In genomic region chr2:146511401-146511865, GRCm38 (mm10) we compare ENCODE assay signal across 8 mouse cellular contexts. TPM values are rescaled to one million over a fixed set of nuclear protein-coding genes. Genes with fewer than 3 reads are reported as not detected.
DNase-seq lines count a peak whose midpoint lies in the region; ATAC-seq and TF ChIP-seq lines count a peak whose summit lies in the region.

No protein-coding gene starts in this region.

- ATAC-seq in intestine, embryonic 14.5 days (replicated peaks; ENCODE audit: low FRiP score, low TSS enrichment, low read depth), result no peak; the same call in 1 of the 2 replicates
- ATAC-seq in midbrain, embryonic 15.5 days (replicated peaks), result peak; percentile 54; the same call in 1 of the 2 replicates

- H3K4me2 ChIP-seq in intestine, embryonic 14.5 days (ENCODE audit: low read length), result peak overlapping the region; percentile 70
- peak overlapping the region; percentile 69 for H3K4me2 ChIP-seq in midbrain, embryonic 15.5 days

- H3K27me3 ChIP-seq in heart, adult 2 months (ENCODE audit: control insufficient read depth, insufficient read depth, low read length), result no peaks in the 10 kb centered on the region
- no peaks in the 10 kb centered on the region for H3K27me3 ChIP-seq in intestine, embryonic 14.5 days (replicated peaks; ENCODE audit: control insufficient read depth, insufficient read depth, low read length)
- no peaks in the 10 kb centered on the region for H3K27me3 ChIP-seq in midbrain, embryonic 15.5 days (replicated peaks)

- H3K4me1 ChIP-seq in heart, adult 2 months (ENCODE audit: control insufficient read depth, insufficient read depth, low read length), result peaks cover 5% of the 10 kb centered on the region
- peaks cover 4% of the 10 kb centered on the region; the same call in 1 of the 2 replicates for H3K4me1 ChIP-seq in cortical plate, adult 2 months (ENCODE audit: control insufficient read depth, insufficient read depth, low read length)
- H3K4me1 ChIP-seq in intestine, embryonic 14.5 days (replicated peaks; ENCODE audit: control insufficient read depth, insufficient read depth, low read length), result peaks cover 5% of the 10 kb centered on the region
- H3K4me1 ChIP-seq in midbrain, embryonic 15.5 days, result peaks cover 15% of the 10 kb centered on the region

- peaks cover 1% of the 10 kb centered on the region; the same call in 1 of the 2 replicates for H3K79me2 ChIP-seq in heart, adult 2 months (replicated peaks; ENCODE audit: control insufficient read depth, insufficient read depth, low read length)

- intact Hi-C loops in heart, adult 2 months (cut with DNase I), result loop anchor here (5.0 to 10.0 kb wide), 2 partner anchors 66 to 1967 kb away; no protein-coding TSS in a partner anchor

- 0% methylated on average over 21 of the region's 22 CpGs for WGBS in heart, adult 2 months
- WGBS in intestine, embryonic 14.5 days, result under 1% methylated on average over 22 of the region's 22 CpGs
- 0% methylated on average over 21 of the region's 22 CpGs for WGBS in midbrain, embryonic 15.5 days

- H3K27ac ChIP-seq in heart, adult 2 months, result peak overlapping the region; percentile 96
- H3K27ac ChIP-seq in cortical plate, adult 2 months (ENCODE audit: insufficient read depth, low read length), result peak overlapping the region; percentile 30; the same call in 1 of the 2 replicates
- H3K27ac ChIP-seq in intestine, embryonic 14.5 days (ENCODE audit: low read depth), result no peak overlapping the region
- H3K27ac ChIP-seq in midbrain, embryonic 15.5 days, result peak overlapping the region; percentile 64

- H3K9ac ChIP-seq in heart, adult 2 months (ENCODE audit: low read depth, low read length), result peak overlapping the region; percentile 90
- H3K9ac ChIP-seq in intestine, embryonic 14.5 days (ENCODE audit: low read length), result peak overlapping the region; percentile 81
- peak overlapping the region; percentile 83 for H3K9ac ChIP-seq in midbrain, embryonic 15.5 days

- peaks cover 4% of the 10 kb centered on the region for H3K36me3 ChIP-seq in heart, adult 2 months (ENCODE audit: control insufficient read depth, insufficient read depth, low read length)
- H3K36me3 ChIP-seq in intestine, embryonic 14.5 days (ENCODE audit: control insufficient read depth, insufficient read depth, low read length), result no peaks in the 10 kb centered on the region
- H3K36me3 ChIP-seq in midbrain, embryonic 15.5 days (replicated peaks), result no peaks in the 10 kb centered on the region

- TF ChIP-seq EP300 in heart, adult 2 months (IDR thresholded peaks at IDR 0.05; ENCODE audit: insufficient read depth, low read depth, low read length), result no peak

- TF ChIP-seq CTCF in heart, adult 2 months (IDR thresholded peaks at IDR 0.05), result no peak
- TF ChIP-seq CTCF in cortical plate, adult 2 months (IDR thresholded peaks at IDR 0.05; ENCODE audit: extremely low read depth, insufficient read depth, low read length), result no peak

- peak overlapping the region; percentile 98 for H3K4me3 ChIP-seq in heart, adult 2 months
- peak overlapping the region; percentile 74 for H3K4me3 ChIP-seq in cortical plate, adult 2 months (ENCODE audit: insufficient read depth, low read length)
- H3K4me3 ChIP-seq in intestine, embryonic 14.5 days (ENCODE audit: low read depth, low read length), result peak overlapping the region; percentile 81
- H3K4me3 ChIP-seq in midbrain, embryonic 15.5 days, result peak overlapping the region; percentile 72

- TF ChIP-seq POLR2A in heart, adult 2 months (IDR thresholded peaks at IDR 0.05; ENCODE audit: insufficient read depth, low read depth, low read length), result no peak
- no peak for TF ChIP-seq POLR2A in cortical plate, adult 2 months (IDR thresholded peaks at IDR 0.05; ENCODE audit: extremely low read depth, insufficient read depth, low read length)

- no peak for DNase-seq in heart, adult 2 months
- no peak for DNase-seq in heart, adult 9 months (ENCODE audit: low spot score in 2 of 2)
- peak; percentile 63 for DNase-seq in 416B (ENCODE audit: low read depth)
- no peak for DNase-seq in intestine, embryonic 14.5 days (ENCODE audit: low spot score)
- DNase-seq in thymus, adult 18-20 months, result no peak
- no peak for DNase-seq in layer of hippocampus, postnatal 25 days (ENCODE audit: extremely low spot score in 1 of 2, low spot score in 1 of 2)

- no peaks in the 10 kb centered on the region for H3K9me3 ChIP-seq in intestine, embryonic 14.5 days (ENCODE audit: control insufficient read depth, low read length)
- no peaks in the 10 kb centered on the region for H3K9me3 ChIP-seq in midbrain, embryonic 15.5 days

RNA-seq across cellular contexts. Expression of gene Ralgapa2, which starts 0.7 kb away (rescaled TPM):
- 10 to 100 TPM; 36.7 to 41.3 TPM for total RNA-seq in heart, adult 2 months (2021)
- 14.5 and 25.3 TPM in 2 replicates for polyA plus RNA-seq in heart, adult 2 months (2012; rRNA removed)
- polyA plus RNA-seq in cortical plate, adult 2 months (2012; rRNA removed), result 9.8 and 9.9 TPM in 2 replicates
- 11.0 and 13.1 TPM in 2 replicates for polyA plus RNA-seq in intestine, embryonic 14.5 days (2014; fragmentation: Nextera tagmentation; extraction: Ambion mirVana)
- polyA plus RNA-seq in midbrain, embryonic 15.5 days (2015; fragmentation: Nextera tagmentation; extraction: Ambion mirVana), result 12.8 and 15.1 TPM in 2 replicates
- total RNA-seq in layer of hippocampus, postnatal 25 days (2021), result 10 to 100 TPM; 17.1 to 35.4 TPM
